ENCODE assay signal across 14 mouse cellular contexts in genomic region chr19:54952546-54952945, GRCm38 (mm10).
"Had no signal": no experiment of that assay in that cellular context is flagged by ENCODE, and none has a peak within 500 bp of the region (broad histone marks: within the 10 kb centered on the region; RNA-seq: fewer than 3 reads in every experiment).

No protein-coding gene starts in this region.

- DNase-seq: gastrocnemius, postnatal 14 days; gastrocnemius, postnatal 36 days; heart, adult 11 months; heart, adult 2 months; heart, postnatal 14 days; heart, postnatal 36 days; kidney, adult 11 months; kidney, adult 2 months; kidney, adult 9 months; kidney, postnatal 14 days; kidney, postnatal 4 days; liver; liver, embryonic 13.5 days; liver, postnatal 0 days had no signal
